Mouse (Mus musculus): ENCODE measurements at regions not wholly inside any gene's neighbourhood (a gene's known extent, or its start where the extent isn't known, plus 50 kb on each side); places are given as distances from the start of the nearest gene placed in this dataset.
"Not testable (repeated sequence)": the region's sequence is repeated elsewhere in the genome, so short reads cannot be mapped to it uniquely, and the experiment has no call there.

DNA sequence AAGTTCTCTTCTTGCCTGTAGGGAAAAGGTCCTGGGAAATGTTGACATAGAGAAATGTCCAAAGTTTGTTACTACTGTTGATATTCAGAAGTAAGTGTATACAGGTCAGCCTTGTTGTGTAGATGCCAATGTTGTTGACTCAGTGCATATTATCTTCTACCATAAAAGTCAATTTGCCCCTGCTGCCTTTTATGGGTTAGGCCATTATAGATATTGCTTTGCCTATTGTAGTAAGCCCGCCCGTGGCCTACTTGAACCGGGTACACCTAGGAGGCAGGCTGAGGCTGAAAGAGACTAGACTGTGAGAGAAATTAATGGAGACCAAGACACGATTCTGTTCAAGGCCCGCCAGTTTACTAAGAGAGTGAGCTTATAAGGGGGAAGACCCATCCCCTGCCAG lies 92.3 kb downstream of the Prl2c2 start:
- DNase-seq: no peak
- H3K36me3 ChIP-seq (ENCODE audit: insufficient read depth): no peaks in the 10 kb centered on the region
- no peak for ATAC-seq

DNA sequence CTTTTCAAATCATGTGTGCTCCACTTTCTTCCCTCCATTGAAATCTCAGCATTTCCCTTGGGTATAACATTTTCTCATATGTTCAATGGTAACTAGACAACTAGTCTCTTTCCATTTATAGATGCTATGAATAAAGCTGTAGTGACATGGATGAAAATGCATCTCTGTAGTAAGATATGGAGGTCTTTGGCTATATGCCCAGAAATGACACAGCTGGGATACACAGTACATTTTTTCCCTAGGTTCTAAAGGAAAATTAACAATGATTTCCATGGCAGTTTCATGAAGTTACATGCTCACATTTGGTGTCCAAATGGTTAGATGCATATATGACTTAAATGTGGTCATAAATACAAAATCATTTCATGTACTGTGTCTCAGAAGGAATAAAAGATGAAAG lies 99.0 kb downstream of the Prl2c2 start:
- Histone ChIP-seq H3K9ac (no peak overlapping the region), H3K4me3 (ENCODE audit: low read depth, low read length) (no peak overlapping the region), H3K36me3 (ENCODE audit: insufficient read depth) (no peaks in the 10 kb centered on the region), H3K4me2 (ENCODE audit: low read depth) (no peak overlapping the region), H3K4me1 (ENCODE audit: insufficient read depth) (no peaks in the 10 kb centered on the region), H3K27me3 (ENCODE audit: insufficient read depth, low read length) (no peaks in the 10 kb centered on the region), H3K27ac (ENCODE audit: low read depth, low read length) (no peak overlapping the region), H3K9me3 (ENCODE audit: low read length) (peaks cover 42% of the 10 kb centered on the region; the same call in 1 of the 2 replicates)
- ATAC-seq (no peak), DNase-seq (no peak)
- TF ChIP-seq CTCF (IDR thresholded peaks at IDR 0.05; ENCODE audit: low read depth): no peak

More for the DNA sequence above, 92.3 kb downstream of the Prl2c2 start:
- Histone ChIP-seq H3K9me3 (ENCODE audit: low read length) (peaks cover 26% of the 10 kb centered on the region), H3K9ac (no peak overlapping the region), H3K4me3 (ENCODE audit: low read depth, low read length) (no peak overlapping the region), H3K4me1 (ENCODE audit: insufficient read depth) (no peaks in the 10 kb centered on the region), H3K27me3 (ENCODE audit: insufficient read depth, low read length) (no peaks in the 10 kb centered on the region), H3K27ac (ENCODE audit: low read depth, low read length) (no peak overlapping the region), H3K4me2 (ENCODE audit: low read depth) (no peak overlapping the region)
- WGBS: 85% methylated on average over 5 of the region's 5 CpGs
- no peak for TF ChIP-seq CTCF (IDR thresholded peaks at IDR 0.05; ENCODE audit: low read depth)

GRCm38 (mm10) chr13:12889631-12890030 lies 89.8 kb upstream of the Prl2c3 start:
- not testable (repeated sequence) for H3K36me3 ChIP-seq (ENCODE audit: insufficient read depth); H3K4me2 ChIP-seq (ENCODE audit: low read depth); H3K4me3 ChIP-seq (ENCODE audit: low read depth, low read length); DNase-seq; H3K27ac ChIP-seq (ENCODE audit: low read depth, low read length); H3K27me3 ChIP-seq (ENCODE audit: insufficient read depth, low read length); H3K9ac ChIP-seq; H3K4me1 ChIP-seq (ENCODE audit: insufficient read depth); ATAC-seq
- 89% methylated on average over 20 of the region's 20 CpGs for WGBS
- H3K9me3 ChIP-seq (ENCODE audit: low read length): peaks cover 25% of the 10 kb centered on the region

DNA sequence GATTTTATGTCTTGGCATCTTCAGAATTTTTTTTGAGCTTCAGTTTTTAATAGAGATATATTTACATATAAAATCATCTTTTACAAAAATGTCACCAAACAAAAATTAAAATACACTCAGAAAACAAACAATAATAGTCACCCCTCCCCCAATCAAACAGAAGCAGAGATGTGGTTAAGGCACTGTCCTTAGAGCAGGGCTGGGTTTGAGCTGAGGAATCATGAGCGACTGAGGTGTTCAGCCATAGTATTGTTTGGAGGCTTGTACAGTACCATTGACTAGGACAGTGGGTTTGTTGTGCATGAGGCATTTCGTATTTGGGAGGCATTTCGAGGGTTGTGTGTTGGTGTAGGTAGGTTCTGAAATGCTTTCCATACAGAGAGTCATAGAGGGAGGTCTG lies 79.6 kb upstream of the Prl2c3 start:
- not testable (repeated sequence) for H3K4me1 ChIP-seq (ENCODE audit: insufficient read depth); H3K4me3 ChIP-seq (ENCODE audit: low read depth, low read length); H3K36me3 ChIP-seq (ENCODE audit: insufficient read depth); ATAC-seq; H3K27ac ChIP-seq (ENCODE audit: low read depth, low read length); H3K9ac ChIP-seq; H3K27me3 ChIP-seq (ENCODE audit: insufficient read depth, low read length); DNase-seq; H3K4me2 ChIP-seq (ENCODE audit: low read depth)
- 72% methylated on average over 3 of the region's 3 CpGs for WGBS
- peaks cover 21% of the 10 kb centered on the region for H3K9me3 ChIP-seq (ENCODE audit: low read length)

GRCm38 (mm10) chr13:12864946-12865345 lies 65.1 kb upstream of the Prl2c3 start:
- H3K4me2 ChIP-seq (ENCODE audit: low read depth); H3K4me1 ChIP-seq (ENCODE audit: insufficient read depth); H3K4me3 ChIP-seq (ENCODE audit: low read depth, low read length); H3K36me3 ChIP-seq (ENCODE audit: insufficient read depth); H3K27me3 ChIP-seq (ENCODE audit: insufficient read depth, low read length); DNase-seq; H3K9ac ChIP-seq; H3K27ac ChIP-seq (ENCODE audit: low read depth, low read length); ATAC-seq: not testable (repeated sequence)
- peaks cover 12% of the 10 kb centered on the region for H3K9me3 ChIP-seq (ENCODE audit: low read length)
- 85% methylated on average over 1 of the region's 1 CpGs for WGBS

GRCm38 (mm10) chr13:12864263-12864662 lies 64.4 kb upstream of the Prl2c3 start:
- Histone ChIP-seq H3K4me3 (ENCODE audit: low read depth, low read length) (no peak overlapping the region), H3K27me3 (ENCODE audit: insufficient read depth, low read length) (no peaks in the 10 kb centered on the region), H3K4me1 (ENCODE audit: insufficient read depth) (no peaks in the 10 kb centered on the region), H3K4me2 (ENCODE audit: low read depth) (no peak overlapping the region), H3K9ac (no peak overlapping the region), H3K27ac (ENCODE audit: low read depth, low read length) (no peak overlapping the region), H3K9me3 (ENCODE audit: low read length) (peaks cover 12% of the 10 kb centered on the region), H3K36me3 (ENCODE audit: insufficient read depth) (no peaks in the 10 kb centered on the region)
- DNase-seq (no peak), ATAC-seq (peak; percentile 34; the same call in 1 of the 2 replicates)
- TF ChIP-seq CTCF (IDR thresholded peaks at IDR 0.05; ENCODE audit: low read depth): no peak

- not testable (repeated sequence) for H3K36me3 ChIP-seq (ENCODE audit: insufficient read depth); H3K27ac ChIP-seq (ENCODE audit: low read depth, low read length); H3K4me3 ChIP-seq (ENCODE audit: low read depth, low read length); H3K4me1 ChIP-seq (ENCODE audit: insufficient read depth); H3K9ac ChIP-seq; DNase-seq; H3K27me3 ChIP-seq (ENCODE audit: insufficient read depth, low read length); H3K4me2 ChIP-seq (ENCODE audit: low read depth); ATAC-seq
- 86% methylated on average over 7 of the region's 7 CpGs for WGBS
- H3K9me3 ChIP-seq (ENCODE audit: low read length): peaks cover 13% of the 10 kb centered on the region
Observed at GRCm38 (mm10) chr13:12863542-12863941, 63.7 kb upstream of the Prl2c3 start.

DNA sequence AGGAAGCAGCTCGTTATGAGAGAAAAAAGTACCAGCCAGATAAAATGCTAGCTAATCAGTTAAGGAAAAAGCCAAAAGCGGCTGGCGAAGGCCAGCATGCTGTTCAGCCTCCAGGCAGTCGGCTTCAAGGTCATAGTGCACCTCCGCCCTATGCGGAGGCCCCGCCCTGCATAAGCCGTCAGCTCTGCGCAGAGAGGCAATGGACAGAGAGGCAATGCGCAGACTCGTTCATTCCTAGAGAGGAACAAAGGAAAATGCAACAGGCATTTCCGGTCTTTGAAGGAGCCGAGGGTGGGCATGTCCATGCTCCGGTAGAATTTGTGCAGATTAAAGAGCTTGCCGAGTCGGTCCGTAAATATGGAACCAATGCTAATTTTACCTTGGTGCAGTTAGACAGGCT lies 61.1 kb upstream of the Prl2c3 start:
- H3K4me1 ChIP-seq (ENCODE audit: insufficient read depth); H3K36me3 ChIP-seq (ENCODE audit: insufficient read depth); H3K4me2 ChIP-seq (ENCODE audit: low read depth); H3K27me3 ChIP-seq (ENCODE audit: insufficient read depth, low read length); H3K27ac ChIP-seq (ENCODE audit: low read depth, low read length); H3K9ac ChIP-seq; ATAC-seq; DNase-seq; H3K4me3 ChIP-seq (ENCODE audit: low read depth, low read length): not testable (repeated sequence)
- WGBS: 93% methylated on average over 16 of the region's 17 CpGs
- H3K9me3 ChIP-seq (ENCODE audit: low read length): peaks cover 15% of the 10 kb centered on the region

DNA sequence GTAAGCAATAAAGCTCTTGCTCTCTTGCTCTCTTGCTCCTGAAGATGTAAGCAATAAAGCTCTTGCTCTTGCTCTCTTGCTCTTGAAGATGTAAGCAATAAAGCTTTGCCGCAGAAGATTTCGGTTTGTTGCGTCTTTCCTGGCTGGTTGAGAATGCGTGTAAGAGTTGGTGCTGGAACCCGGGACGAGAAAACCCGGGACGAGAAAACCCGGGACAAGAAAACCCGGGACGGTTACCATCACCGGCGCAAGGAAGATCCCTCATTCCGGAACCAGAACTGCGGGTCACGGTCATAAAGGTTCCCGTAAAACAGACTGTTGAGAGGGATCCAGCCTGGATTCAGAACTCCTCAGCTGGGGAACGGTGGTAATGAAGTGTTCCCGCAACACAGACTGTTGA lies 60.1 kb upstream of the Prl2c3 start:
- not testable (repeated sequence) for H3K9ac ChIP-seq; H3K4me1 ChIP-seq (ENCODE audit: insufficient read depth); H3K4me2 ChIP-seq (ENCODE audit: low read depth); H3K27me3 ChIP-seq (ENCODE audit: insufficient read depth, low read length); H3K36me3 ChIP-seq (ENCODE audit: insufficient read depth); ATAC-seq; DNase-seq; H3K4me3 ChIP-seq (ENCODE audit: low read depth, low read length); H3K27ac ChIP-seq (ENCODE audit: low read depth, low read length)
- H3K9me3 ChIP-seq (ENCODE audit: low read length): peaks cover 15% of the 10 kb centered on the region
- 97% methylated on average over 19 of the region's 19 CpGs for WGBS

Measured in forebrain, postnatal 0 days (tissue).